Mouse (Mus musculus) liver, adult 2 months (tissue): Measurements from ENCODE around the gene Khdc3.

ENCODE experiments used
- CTCF ChIP-seq: fragments of 200-500 bp; IDR thresholded peaks from 2 replicates; pipeline ENCODE4 v1.5.1; 2011; ENCODE audit warnings: low read depth, low read length, control low read depth
- POLR2A ChIP-seq: fragments of 200-500 bp; IDR thresholded peaks from 2 replicates; pipeline ENCODE4 v1.6.1; 2011; ENCODE audit warnings: low read length, control low read depth; ENCODE audit not compliant: insufficient read depth; ENCODE audit errors: extremely low read depth

DNA sequence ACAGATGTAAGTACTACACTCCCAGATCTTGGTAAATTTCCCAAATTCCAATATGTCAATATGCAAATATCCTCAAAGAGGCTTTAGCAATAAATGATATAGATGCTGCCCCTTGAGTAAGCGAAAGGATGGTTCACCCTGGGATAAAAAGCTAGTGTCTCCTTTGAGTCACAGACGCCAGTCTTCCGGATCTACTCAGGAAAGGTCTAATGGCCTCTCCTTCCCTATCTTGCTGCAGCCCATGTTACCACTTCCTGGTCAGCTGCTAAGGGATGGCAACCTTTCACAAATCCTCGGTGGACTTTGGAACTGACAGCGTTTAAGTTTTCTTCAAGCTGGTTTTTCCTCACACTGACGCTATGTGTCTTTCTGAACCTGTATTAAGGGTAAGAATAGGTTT, 32.9 kb upstream of the Khdc3 start:
- TF ChIP-seq CTCF: no peak
- no peak for TF ChIP-seq POLR2A
